Mouse (Mus musculus) lung, adult 2 months (tissue): ENCODE measurements at regions not wholly inside any gene's neighbourhood (a gene's known extent, or its start where the extent isn't known, plus 50 kb on each side); places are given as distances from the start of the nearest gene placed in this dataset.

Experiments used
- DNase-seq: peaks from one replicate; pipeline ENCODE4 v3.0.0; 2022
- H3K4me1 ChIP-seq: fragments of 200-500 bp; 2 replicates; pipeline ENCODE4 v1.6.1; 2011; ENCODE audit warnings: low read length; ENCODE audit not compliant: control insufficient read depth, insufficient read depth
- H3K4me3 ChIP-seq: fragments of 200-500 bp; replicated peaks from 2 replicates; pipeline ENCODE3; 2011; ENCODE audit warnings: low read depth, mild to moderate bottlenecking, control low read depth, low read length; ENCODE audit errors: extremely low read depth
- CTCF ChIP-seq: fragments of 200-500 bp; IDR thresholded peaks from 2 replicates; pipeline ENCODE4 v1.5.1; 2011; ENCODE audit warnings: mild to moderate bottlenecking, low read length, control low read depth; ENCODE audit not compliant: insufficient read depth
- POLR2A ChIP-seq: fragments of 200-500 bp; IDR thresholded peaks from 2 replicates; pipeline ENCODE4 v1.6.1; 2011; ENCODE audit warnings: low read depth, mild to moderate bottlenecking, control low read depth, low read length, borderline replicate concordance; ENCODE audit errors: extremely low read depth
- WGBS: fragments of 180-500 bp; shearing (Covaris S2); methylation state at CpG from one replicate; pipeline ENCODE4 v1.1.7; 2018; 5-methylcytosine and 5-hydroxymethylcytosine counted together

- TF ChIP-seq CTCF (no peak), POLR2A (no peak)
- Histone ChIP-seq H3K4me1 (no peaks in the 10 kb centered on the region), H3K4me3 (no peak overlapping the region)
- DNase-seq: no peak
- 64% methylated on average over 6 of the region's 6 CpGs for WGBS
Observed at GRCm38 (mm10) chr3:100773237-100773636, 52.0 kb upstream of the Vtcn1 start.

- WGBS: 61% methylated on average over 4 of the region's 4 CpGs
- TF ChIP-seq POLR2A (no peak), CTCF (no peak)
- no peak for DNase-seq
Observed at GRCm38 (mm10) chr3:100771363-100771762, 53.9 kb upstream of the Vtcn1 start.

GRCm38 (mm10) chr3:100770841-100771240, 54.4 kb upstream of the Vtcn1 start:
- Histone ChIP-seq H3K4me1 (no peaks in the 10 kb centered on the region), H3K4me3 (no peak overlapping the region)
- 82% methylated on average over 3 of the region's 3 CpGs for WGBS
- TF ChIP-seq CTCF: no peak
- TF ChIP-seq POLR2A: no peak
- DNase-seq: no peak

More at GRCm38 (mm10) chr3:100771363-100771762, 53.9 kb upstream of the Vtcn1 start:
- Histone ChIP-seq H3K4me1 (no peaks in the 10 kb centered on the region), H3K4me3 (no peak overlapping the region)

GRCm38 (mm10) chr3:100769146-100769545, 56.1 kb upstream of the Vtcn1 start:
- DNase-seq: no peak
- TF ChIP-seq POLR2A: no peak
- TF ChIP-seq CTCF: no peak
- Histone ChIP-seq H3K4me3 (no peak overlapping the region), H3K4me1 (no peaks in the 10 kb centered on the region)
- WGBS: 79% methylated on average over 4 of the region's 4 CpGs

- Histone ChIP-seq H3K4me1 (no peaks in the 10 kb centered on the region), H3K4me3 (no peak overlapping the region)
- peak; percentile 18; the same call in 1 of the 2 replicates for TF ChIP-seq CTCF
- no peak for TF ChIP-seq POLR2A
- DNase-seq: peak; percentile 4
- WGBS: 47% methylated on average over 15 of the region's 15 CpGs
Observed at GRCm38 (mm10) chr3:100768170-100768624, 57.1 kb upstream of the Vtcn1 start.

GRCm38 (mm10) chr3:100765323-100765722, 59.9 kb upstream of the Vtcn1 start:
- H3K4me3 ChIP-seq: no peak overlapping the region
- 21% methylated on average over 7 of the region's 7 CpGs for WGBS
- DNase-seq: no peak
- H3K4me1 ChIP-seq: no peaks in the 10 kb centered on the region
- TF ChIP-seq POLR2A: no peak
- TF ChIP-seq CTCF: no peak

GRCm38 (mm10) chr3:100762895-100763294, 62.4 kb upstream of the Vtcn1 start:
- Histone ChIP-seq H3K4me3 (no peak overlapping the region), H3K4me1 (no peaks in the 10 kb centered on the region)
- no peak for DNase-seq
- TF ChIP-seq CTCF: no peak
- no peak for TF ChIP-seq POLR2A

- WGBS: 75% methylated on average over 3 of the region's 3 CpGs
- H3K4me3 ChIP-seq: no peak overlapping the region
- no peak for TF ChIP-seq POLR2A
- H3K4me1 ChIP-seq: no peaks in the 10 kb centered on the region
- no peak for DNase-seq
Observed at GRCm38 (mm10) chr3:100759091-100759941, 65.9 kb upstream of the Vtcn1 start.

- Histone ChIP-seq H3K4me3 (no peak overlapping the region), H3K4me1 (no peaks in the 10 kb centered on the region)
- no peak for DNase-seq
- WGBS: 79% methylated on average over 1 of the region's 1 CpGs
- no peak for TF ChIP-seq CTCF
- TF ChIP-seq POLR2A: no peak
Observed at GRCm38 (mm10) chr3:100754677-100755076, 69.4 kb upstream of the Man1a2 start.

- TF ChIP-seq CTCF (no peak), POLR2A (no peak)
- Histone ChIP-seq H3K4me1 (no peaks in the 10 kb centered on the region), H3K4me3 (no peak overlapping the region)
- WGBS: 86% methylated on average over 1 of the region's 1 CpGs
- DNase-seq: no peak
Observed at GRCm38 (mm10) chr3:100751211-100751610, 65.9 kb upstream of the Man1a2 start.
